Mouse (Mus musculus) heart, embryonic 13.5 days (tissue): ENCODE data around the gene Nop14. TPM values are rescaled to one million over a fixed set of nuclear protein-coding genes. Genes with fewer than 3 reads are reported as not detected.

ENCODE experiments used
- ATAC-seq: fragments of 200-750 bp; cut with Nextera tagmentation; 2 replicates; pipeline ENCODE4 v1.8.0; 2017; ENCODE audit warnings: moderate TSS enrichment; ENCODE audit not compliant: insufficient number of reproducible peaks, low FRiP score, low TSS enrichment; ENCODE audit errors: extremely low read depth
- H3K27ac ChIP-seq: fragments of 300-500 bp; sonication (generic); replicated peaks from 2 replicates; pipeline ENCODE4 v1.5.1; 2015; ENCODE audit warnings: moderate library complexity, mild to moderate bottlenecking, inconsistent platforms
- H3K27me3 ChIP-seq: fragments of 300-500 bp; sonication (generic); replicated peaks from 2 replicates; pipeline ENCODE4 v1.6.1; 2015; ENCODE audit warnings: mild to moderate bottlenecking, inconsistent platforms
- H3K36me3 ChIP-seq: fragments of 300-500 bp; sonication (generic); 2 replicates; pipeline ENCODE4 v1.6.1; 2015; ENCODE audit warnings: mild to moderate bottlenecking, inconsistent platforms
- H3K4me1 ChIP-seq: fragments of 300-500 bp; sonication (generic); 2 replicates; pipeline ENCODE4 v1.6.1; 2015; ENCODE audit warnings: inconsistent platforms
- H3K4me2 ChIP-seq: fragments of 300-500 bp; sonication (generic); 2 replicates; pipeline ENCODE4 v1.6.1; 2015; ENCODE audit warnings: inconsistent platforms, mild to moderate bottlenecking, moderate library complexity
- H3K4me3 ChIP-seq: fragments of 300-500 bp; sonication (generic); 2 replicates; pipeline ENCODE4 v1.5.1; 2015; ENCODE audit warnings: moderate library complexity, mild to moderate bottlenecking, inconsistent platforms
- H3K9ac ChIP-seq: fragments of 300-500 bp; sonication (generic); 2 replicates; pipeline ENCODE4 v1.6.1; 2015; ENCODE audit warnings: inconsistent platforms, mild to moderate bottlenecking, moderate library complexity
- H3K9me3 ChIP-seq: fragments of 300-500 bp; sonication (generic); 2 replicates; pipeline ENCODE4 v1.6.1; 2016; ENCODE audit warnings: inconsistent platforms
- WGBS: fragments of 180-500 bp; shearing (Covaris S2); methylation state at CpG from one replicate; pipeline ENCODE4 v1.1.7; 2015; ENCODE audit warnings: mixed read lengths; 5-methylcytosine and 5-hydroxymethylcytosine counted together
- polyA plus RNA-seq: library from polyadenylated mRNA; unstranded; fragments of >200 nt; fragmentation: Nextera tagmentation; extraction: Ambion mirVana; gene quantifications from 2 replicates; pipeline ENCODE4 v1.2.1, GENCODE M21; 2015

The Nop14 gene
- polyA plus RNA-seq, 1 experiment from 2014 or later = 15.3 TPM

GRCm38 (mm10) chr5:34654881-34655280 lies 5.1 kb downstream of the Nop14 start:
- Histone ChIP-seq H3K9me3 (no peaks in the 10 kb centered on the region), H3K27me3 (no peaks in the 10 kb centered on the region), H3K4me3 (no peak overlapping the region), H3K9ac (0 out of 2 replicates have a peak overlapping the region, but pooled peaks have one; percentile 58), H3K36me3 (peaks cover 73% of the 10 kb centered on the region), H3K4me2 (no peak overlapping the region), H3K27ac (no peak overlapping the region), H3K4me1 (peaks cover 20% of the 10 kb centered on the region)
- 43% methylated on average over 9 of the region's 9 CpGs for WGBS
- ATAC-seq = no peak

- Histone ChIP-seq H3K36me3 (peaks cover 92% of the 10 kb centered on the region), H3K27me3 (no peaks in the 10 kb centered on the region), H3K9ac (no peak overlapping the region), H3K9me3 (no peaks in the 10 kb centered on the region), H3K4me2 (no peak overlapping the region), H3K4me1 (peaks cover 11% of the 10 kb centered on the region), H3K27ac (no peak overlapping the region), H3K4me3 (no peak overlapping the region)
- WGBS = 78% methylated on average over 5 of the region's 5 CpGs
- no peak for ATAC-seq
Observed at GRCm38 (mm10) chr5:34652961-34653360, 7.0 kb downstream of the Nop14 start.

- Histone ChIP-seq H3K27me3 (no peaks in the 10 kb centered on the region), H3K4me2 (no peak overlapping the region), H3K27ac (no peak overlapping the region), H3K36me3 (peaks cover 100% of the 10 kb centered on the region), H3K9ac (no peak overlapping the region), H3K9me3 (no peaks in the 10 kb centered on the region), H3K4me1 (no peaks in the 10 kb centered on the region), H3K4me3 (no peak overlapping the region)
- WGBS = 49% methylated on average over 4 of the region's 4 CpGs
- ATAC-seq = no peak
Observed at GRCm38 (mm10) chr5:34647581-34647980, 12.4 kb downstream of the Nop14 start.

GRCm38 (mm10) chr5:34642932-34643331 lies 17.0 kb downstream of the Nop14 start:
- ATAC-seq = no peak
- H3K9ac ChIP-seq = no peak overlapping the region
- H3K27ac ChIP-seq = no peak overlapping the region
- H3K27me3 ChIP-seq = no peaks in the 10 kb centered on the region
- no peaks in the 10 kb centered on the region for H3K9me3 ChIP-seq
- 74% methylated on average over 5 of the region's 5 CpGs for WGBS
- H3K4me1 ChIP-seq = peaks cover under 1% of the 10 kb centered on the region; the same call in 1 of the 2 replicates
- peaks cover 95% of the 10 kb centered on the region for H3K36me3 ChIP-seq
- no peak overlapping the region for H3K4me3 ChIP-seq
- H3K4me2 ChIP-seq = no peak overlapping the region

GRCm38 (mm10) chr5:34641991-34642390 lies 18.0 kb downstream of the Nop14 start:
- no peak overlapping the region for H3K4me3 ChIP-seq
- H3K4me2 ChIP-seq = no peak overlapping the region
- H3K36me3 ChIP-seq = peaks cover 89% of the 10 kb centered on the region
- no peak overlapping the region for H3K9ac ChIP-seq
- no peaks in the 10 kb centered on the region for H3K27me3 ChIP-seq
- H3K4me1 ChIP-seq = peaks cover 10% of the 10 kb centered on the region
- ATAC-seq = no peak
- no peaks in the 10 kb centered on the region for H3K9me3 ChIP-seq
- 77% methylated on average over 3 of the region's 3 CpGs for WGBS
- no peak overlapping the region for H3K27ac ChIP-seq

- H3K27ac ChIP-seq = no peak overlapping the region
- no peak for ATAC-seq
- H3K36me3 ChIP-seq = peaks cover 76% of the 10 kb centered on the region
- 74% methylated on average over 7 of the region's 7 CpGs for WGBS
- no peak overlapping the region for H3K4me3 ChIP-seq
- no peaks in the 10 kb centered on the region for H3K9me3 ChIP-seq
- H3K4me2 ChIP-seq = peak overlapping the region; percentile 86
- peak overlapping the region; percentile 86 for H3K9ac ChIP-seq
- H3K27me3 ChIP-seq = no peaks in the 10 kb centered on the region
- peaks cover 26% of the 10 kb centered on the region for H3K4me1 ChIP-seq
Observed at GRCm38 (mm10) chr5:34637591-34638156, 22.3 kb downstream of the Nop14 start.

- Histone ChIP-seq H3K4me2 (peak within 1 kb of the TSS; percentile 86), H3K9ac (peak within 1 kb of the TSS; percentile 86), H3K27me3 (no peaks in the 10 kb centered on the region), H3K9me3 (no peaks in the 10 kb centered on the region), H3K4me3 (peak within 1 kb of the TSS; percentile 73), H3K27ac (peak within 1 kb of the TSS; percentile 86), H3K36me3 (peaks cover 81% of the 10 kb centered on the region), H3K4me1 (peaks cover 26% of the 10 kb centered on the region)
- ATAC-seq = peak; percentile 67
- under 1% methylated on average over 48 of the region's 48 CpGs for WGBS
Observed at GRCm38 (mm10) chr5:34636481-34637287, 23.3 kb downstream of the Nop14 start, which contains the start of gene Mfsd10. Gene Mfsd10, minus strand, starts transcription at chr5:34637212.

- no peaks in the 10 kb centered on the region for H3K9me3 ChIP-seq
- peak overlapping the region; percentile 86 for H3K4me2 ChIP-seq
- WGBS = 50% methylated on average over 10 of the region's 10 CpGs
- H3K27ac ChIP-seq = peak overlapping the region; percentile 86
- H3K27me3 ChIP-seq = no peaks in the 10 kb centered on the region
- H3K9ac ChIP-seq = peak overlapping the region; percentile 86
- H3K4me1 ChIP-seq = peaks cover 26% of the 10 kb centered on the region
- H3K4me3 ChIP-seq = peak overlapping the region; percentile 73
- no peak for ATAC-seq
- H3K36me3 ChIP-seq = peaks cover 81% of the 10 kb centered on the region
Observed at GRCm38 (mm10) chr5:34635665-34636192, 24.2 kb downstream of the Nop14 start.

GRCm38 (mm10) chr5:34634746-34635400 lies 25.1 kb downstream of the Nop14 start:
- no peak overlapping the region for H3K27ac ChIP-seq
- H3K36me3 ChIP-seq = peaks cover 81% of the 10 kb centered on the region
- 86% methylated on average over 13 of the region's 13 CpGs for WGBS
- H3K4me2 ChIP-seq = 0 out of 2 replicates have a peak overlapping the region, but pooled peaks have one; percentile 86
- no peaks in the 10 kb centered on the region for H3K9me3 ChIP-seq
- peaks cover 26% of the 10 kb centered on the region for H3K4me1 ChIP-seq
- ATAC-seq = no peak
- no peak overlapping the region for H3K9ac ChIP-seq
- H3K4me3 ChIP-seq = no peak overlapping the region
- no peaks in the 10 kb centered on the region for H3K27me3 ChIP-seq

- H3K4me3 ChIP-seq = no peak overlapping the region
- WGBS = 60% methylated on average over 4 of the region's 4 CpGs
- H3K27me3 ChIP-seq = no peaks in the 10 kb centered on the region
- peaks cover 81% of the 10 kb centered on the region for H3K36me3 ChIP-seq
- no peaks in the 10 kb centered on the region for H3K9me3 ChIP-seq
- no peak overlapping the region for H3K9ac ChIP-seq
- H3K27ac ChIP-seq = no peak overlapping the region
- ATAC-seq = no peak
- no peak overlapping the region for H3K4me2 ChIP-seq
- H3K4me1 ChIP-seq = peaks cover 26% of the 10 kb centered on the region
Observed at GRCm38 (mm10) chr5:34633641-34634040, 26.3 kb downstream of the Nop14 start.

GRCm38 (mm10) chr5:34632996-34633395 lies 27.0 kb downstream of the Nop14 start:
- H3K9me3 ChIP-seq = no peaks in the 10 kb centered on the region
- no peak overlapping the region for H3K27ac ChIP-seq
- H3K27me3 ChIP-seq = no peaks in the 10 kb centered on the region
- no peak overlapping the region for H3K4me2 ChIP-seq
- H3K36me3 ChIP-seq = peaks cover 81% of the 10 kb centered on the region
- H3K4me3 ChIP-seq = no peak overlapping the region
- peaks cover 26% of the 10 kb centered on the region for H3K4me1 ChIP-seq
- no peak for ATAC-seq
- 82% methylated on average over 2 of the region's 2 CpGs for WGBS
- no peak overlapping the region for H3K9ac ChIP-seq
